Comparison of ENCODE assay signal across 23 mouse cellular contexts in genomic region chr13:91448936-91449335, GRCm38 (mm10). TPM values are rescaled to one million over a fixed set of nuclear protein-coding genes. Genes with fewer than 3 reads are reported as not detected.
A peak's percentile ranks its signal among the peaks of the same experiment; 100 is the strongest.
DNase-seq lines count a peak whose midpoint lies in the region; ATAC-seq lines count a peak whose summit lies in the region.
"Had no signal": no experiment of that assay in that cellular context is flagged by ENCODE, and none has a peak within 500 bp of the region (broad histone marks: within the 10 kb centered on the region; RNA-seq: fewer than 3 reads in every experiment).

No protein-coding gene starts in this region.

- H3K9ac ChIP-seq in lung, embryonic 15.5 days, result no peak overlapping the region
- H3K9ac ChIP-seq in neural tube, embryonic 14.5 days (replicated peaks; ENCODE audit: low read depth, low read length), result no peak overlapping the region
- H3K9ac ChIP-seq: embryonic facial prominence, embryonic 12.5 days; hindbrain, embryonic 14.5 days; intestine, embryonic 15.5 days had no signal

- H3K9me3 ChIP-seq in lung, embryonic 15.5 days, result no peaks in the 10 kb centered on the region
- H3K9me3 ChIP-seq in neural tube, embryonic 14.5 days (ENCODE audit: control insufficient read depth, low read length), result no peaks in the 10 kb centered on the region
- H3K9me3 ChIP-seq: embryonic facial prominence, embryonic 12.5 days; intestine, embryonic 15.5 days had no signal

- H3K36me3 ChIP-seq in lung, embryonic 15.5 days, result no peaks in the 10 kb centered on the region
- H3K36me3 ChIP-seq in neural tube, embryonic 14.5 days (ENCODE audit: control insufficient read depth, insufficient read depth, low read length), result no peaks in the 10 kb centered on the region
- H3K36me3 ChIP-seq: embryonic facial prominence, embryonic 12.5 days; intestine, embryonic 15.5 days had no signal

- H3K4me2 ChIP-seq in lung, embryonic 15.5 days, result no peak overlapping the region
- H3K4me2 ChIP-seq in neural tube, embryonic 14.5 days (ENCODE audit: low read depth, low read length), result no peak overlapping the region
- H3K4me2 ChIP-seq: embryonic facial prominence, embryonic 12.5 days; hindbrain, embryonic 14.5 days; intestine, embryonic 15.5 days; midbrain, embryonic 11.5 days had no signal

- ATAC-seq in lung, embryonic 15.5 days (ENCODE audit: borderline replicate concordance, extremely low read depth, low FRiP score, low TSS enrichment), result peak; percentile 31; the same call in 1 of the 2 replicates
- ATAC-seq in neural tube, embryonic 14.5 days (ENCODE audit: low read depth), result peak; percentile 49; the same call in 1 of the 2 replicates
- ATAC-seq: intestine, embryonic 15.5 days had no signal

- H3K27ac ChIP-seq in lung, embryonic 15.5 days, result no peak overlapping the region
- no peak overlapping the region for H3K27ac ChIP-seq in neural tube, embryonic 14.5 days (ENCODE audit: low read depth, low read length)
- H3K27ac ChIP-seq: embryonic facial prominence, embryonic 12.5 days; hindbrain, embryonic 14.5 days; intestine, embryonic 15.5 days; left cerebral cortex, adult 2 months; macrophage had no signal

- no peak overlapping the region for H3K4me3 ChIP-seq in lung, embryonic 15.5 days
- no peak overlapping the region for H3K4me3 ChIP-seq in neural tube, embryonic 14.5 days (ENCODE audit: low read depth, low read length)
- H3K4me3 ChIP-seq: embryonic facial prominence, embryonic 12.5 days; erythroblast, embryonic 14.5 days; intestine, embryonic 15.5 days; left cerebral cortex, adult 2 months had no signal

- peak; percentile 25 for DNase-seq in gastrocnemius, adult 18-20 months (ENCODE audit: low spot score)
- DNase-seq in gastrocnemius, postnatal 10 days, result no peak
- no peak for DNase-seq in lung, postnatal 4 days
- peak; percentile 30 for DNase-seq in brain, adult 2 months (ENCODE audit: low read depth, low spot score)
- DNase-seq in yolk sac, embryonic 10.5 days (ENCODE audit: low spot score), result no peak
- DNase-seq: adrenal gland, adult 2 months; cerebellum, postnatal 10 days; gastrocnemius, postnatal 25 days; kidney, postnatal 4 days; layer of hippocampus, adult 9-11 months; left cerebral cortex, postnatal 4 days; liver; retina, postnatal 1 day; thymus, adult 2 months had no signal

- H3K27me3 ChIP-seq in lung, embryonic 15.5 days, result no peaks in the 10 kb centered on the region
- H3K27me3 ChIP-seq in neural tube, embryonic 14.5 days (ENCODE audit: control insufficient read depth, insufficient read depth, low read length), result no peaks in the 10 kb centered on the region
- H3K27me3 ChIP-seq: embryonic facial prominence, embryonic 12.5 days; intestine, embryonic 15.5 days had no signal

- WGBS in lung, embryonic 15.5 days, result 47% methylated on average over 5 of the region's 5 CpGs
- WGBS in neural tube, embryonic 14.5 days, result 65% methylated on average over 5 of the region's 5 CpGs

- no peaks in the 10 kb centered on the region for H3K4me1 ChIP-seq in lung, embryonic 15.5 days
- H3K4me1 ChIP-seq in neural tube, embryonic 14.5 days (ENCODE audit: control insufficient read depth, insufficient read depth, low read length), result no peaks in the 10 kb centered on the region
- H3K4me1 ChIP-seq: embryonic facial prominence, embryonic 12.5 days; intestine, embryonic 15.5 days had no signal

RNA-seq across cellular contexts. Expression of gene Ssbp2, which starts 11.1 kb away (rescaled TPM):
- 10 to 100 TPM; 21.3 to 23.4 TPM for total RNA-seq in gastrocnemius, adult 18-20 months (2021)
- total RNA-seq in gastrocnemius, postnatal 10 days (2021), result 10 to 100 TPM; 26.0 to 27.5 TPM
- 96.1 and 97.9 TPM in 2 replicates for polyA plus RNA-seq in lung, embryonic 15.5 days (2015; fragmentation: Nextera tagmentation; extraction: Ambion mirVana)
- polyA plus RNA-seq in neural tube, embryonic 14.5 days (2014; fragmentation: Nextera tagmentation; extraction: Ambion mirVana), result 216 and 249 TPM in 2 replicates

Comparison
In these comparisons a context has a peak if more than half of its experiments do, and no peak if none do; other contexts are left out.
1. DNase-seq: peak in gastrocnemius, adult 18-20 months (single experiment) and brain, adult 2 months (single experiment); none in gastrocnemius, postnatal 10 days (single experiment), lung, postnatal 4 days (0 of 2) and yolk sac, embryonic 10.5 days (single experiment).